Mouse (Mus musculus) monocyte, adult 5-6 weeks (primary cell): ENCODE results near the gene Rassf9. TPM values are rescaled to one million over a fixed set of nuclear protein-coding genes. Genes with fewer than 3 reads are reported as not detected.

Experiments used
- ATAC-seq: fragments of 153-309, 156-312 bp; replicated peaks from 2 replicates; pipeline ENCODE4 v1.8.0; 2017; ENCODE audit warnings: mild to moderate bottlenecking; ENCODE audit not compliant: low TSS enrichment, insufficient number of reproducible peaks, severe bottlenecking, poor library complexity, low FRiP score
- total RNA-seq: library from RNA; stranded (forward); fragments of 200-1000, 200-491, 200-594 nt; gene quantifications from 3 replicates; pipeline ENCODE4 v1.2.3, GENCODE M21; 2017

The Rassf9 gene
- not detected in 3 replicates for total RNA-seq

DNA sequence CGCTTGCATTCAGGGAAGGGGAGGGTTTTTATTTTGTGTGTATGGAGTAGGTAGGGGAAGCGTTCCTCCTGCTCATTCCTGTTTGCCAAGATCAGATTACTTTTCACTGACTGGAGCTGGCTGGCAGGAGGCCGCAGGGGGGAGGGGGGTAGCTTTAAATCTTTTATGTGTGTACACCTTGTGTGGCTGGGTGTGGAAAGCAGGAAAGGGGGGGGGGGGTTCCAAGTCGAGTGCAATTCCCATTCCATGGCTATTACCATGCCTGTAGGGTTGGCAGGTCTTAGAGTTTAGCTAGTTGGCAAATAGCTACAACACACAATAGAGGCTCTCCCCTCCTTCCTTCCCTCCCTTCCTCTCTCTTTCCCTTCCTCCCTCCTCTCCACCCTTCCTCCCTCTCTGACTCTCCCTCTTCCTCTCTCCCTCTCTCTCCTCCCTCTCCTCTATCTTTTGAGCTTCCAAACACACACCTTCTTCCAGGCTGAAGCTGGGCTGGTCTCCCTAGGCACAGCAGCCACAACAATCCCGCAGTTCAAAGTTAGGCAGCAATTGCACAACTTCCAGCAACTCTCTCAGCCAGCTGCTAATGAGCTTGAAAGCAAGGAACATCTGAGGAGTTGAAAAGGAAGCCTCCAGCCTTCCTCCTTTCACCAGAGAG, at the start of gene Rassf9:
Rassf9 (plus strand) TSS at position 416 of the 655 bp plus-strand sequence.
- ATAC-seq, result no peak

DNA sequence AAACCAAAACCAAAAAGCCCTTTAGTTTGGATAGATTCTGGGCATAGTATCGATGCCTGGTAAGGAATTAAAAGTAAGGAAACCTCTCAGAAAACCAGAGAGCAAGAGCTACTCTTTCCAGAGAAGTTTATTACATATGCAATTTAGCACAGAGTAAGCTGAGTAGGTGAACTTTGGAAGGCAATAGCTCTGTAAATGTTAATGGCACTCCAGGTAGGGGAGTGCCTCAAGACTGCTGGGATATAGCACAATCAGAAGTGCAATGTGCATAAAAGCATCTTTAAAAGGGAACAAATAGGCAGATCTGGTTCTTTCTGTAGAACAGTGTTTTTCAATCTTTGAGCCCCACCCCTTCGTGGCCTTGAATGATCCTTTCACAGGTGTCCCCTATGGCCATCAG, 42.6 kb upstream of the Rassf9 start:
- ATAC-seq, result no peak

DNA sequence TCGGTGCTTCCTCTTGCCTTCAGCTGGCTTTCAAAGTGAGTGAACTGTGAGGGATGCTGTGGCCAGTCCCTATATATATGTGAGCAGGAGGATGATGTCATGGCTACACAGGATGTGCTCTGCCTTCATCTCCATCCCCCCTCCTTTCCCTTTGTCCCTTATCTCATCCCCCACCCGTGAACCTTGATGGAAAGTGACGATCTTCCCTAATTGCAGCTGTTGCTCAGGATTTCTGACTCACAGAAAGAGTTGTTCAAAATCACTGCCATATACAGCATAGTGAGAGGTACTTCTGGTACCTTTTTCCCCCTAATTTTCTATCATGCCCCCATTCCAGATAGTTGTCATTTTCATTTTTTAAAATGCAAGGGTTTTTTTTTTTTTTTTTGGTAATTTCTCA, 21.6 kb upstream of the Rassf9 start, which contains the start of gene Nts:
Nts (minus strand) TSS at position 101 of the 400 bp plus-strand sequence.
- ATAC-seq, result peak; percentile 50; the same call in 1 of the 2 replicates

DNA sequence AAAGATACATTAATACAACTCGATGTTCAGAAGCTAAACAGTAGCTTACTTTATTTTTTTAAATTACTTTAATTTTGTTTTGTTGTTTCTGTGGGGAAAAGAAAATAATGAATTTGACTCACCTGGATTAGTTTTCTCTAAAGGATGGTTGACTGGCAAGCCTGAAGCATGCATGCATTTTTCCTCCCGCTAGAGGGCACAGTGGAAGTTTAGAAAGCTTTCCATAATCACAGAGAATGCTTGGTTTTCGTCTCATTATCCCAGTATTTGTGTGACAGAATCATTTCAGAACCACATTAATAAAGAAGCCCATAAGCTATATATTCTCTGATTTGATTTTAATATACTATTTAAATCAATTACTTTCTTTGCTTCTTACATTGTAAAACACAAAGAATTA, 20.2 kb upstream of the Rassf9 start:
- no peak for ATAC-seq

DNA sequence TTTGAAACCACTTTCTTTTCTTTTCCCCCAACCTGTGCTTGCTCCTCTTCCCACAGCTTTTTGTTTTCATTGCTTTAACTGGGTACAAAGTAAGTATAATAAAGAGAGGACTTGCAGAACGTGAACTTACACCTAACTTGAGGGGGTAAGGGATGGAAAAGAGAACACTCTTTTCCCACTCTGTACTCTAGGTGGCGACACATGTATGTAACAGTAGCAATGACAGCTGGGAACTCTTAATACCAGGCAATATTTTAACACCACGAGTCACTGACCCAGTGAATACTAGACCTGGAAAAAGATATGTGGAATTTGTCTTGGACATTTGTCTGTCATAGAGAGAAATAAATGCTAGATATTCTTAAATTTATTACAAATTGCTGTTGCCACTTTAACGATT, 13.3 kb upstream of the Rassf9 start:
- no peak for ATAC-seq

DNA sequence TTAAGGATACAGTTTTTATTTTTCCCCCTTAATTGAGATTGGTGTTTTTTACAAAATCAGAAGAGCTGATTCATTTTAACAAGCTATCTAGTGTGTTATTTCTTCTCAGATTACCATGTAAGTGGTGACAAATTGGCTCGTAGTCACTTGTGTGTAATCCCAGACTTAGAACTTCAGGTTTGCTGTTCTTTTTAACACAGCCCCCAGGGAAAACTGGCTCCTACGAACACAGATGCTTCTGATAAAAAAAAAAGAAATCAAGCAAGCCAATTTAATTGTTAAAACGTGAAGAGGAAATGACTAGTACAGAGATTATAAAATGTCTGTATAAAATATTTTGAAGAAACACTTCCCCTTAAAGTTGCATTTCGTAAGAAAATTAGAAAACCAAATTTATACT, 4.6 kb upstream of the Rassf9 start:
- no peak for ATAC-seq

DNA sequence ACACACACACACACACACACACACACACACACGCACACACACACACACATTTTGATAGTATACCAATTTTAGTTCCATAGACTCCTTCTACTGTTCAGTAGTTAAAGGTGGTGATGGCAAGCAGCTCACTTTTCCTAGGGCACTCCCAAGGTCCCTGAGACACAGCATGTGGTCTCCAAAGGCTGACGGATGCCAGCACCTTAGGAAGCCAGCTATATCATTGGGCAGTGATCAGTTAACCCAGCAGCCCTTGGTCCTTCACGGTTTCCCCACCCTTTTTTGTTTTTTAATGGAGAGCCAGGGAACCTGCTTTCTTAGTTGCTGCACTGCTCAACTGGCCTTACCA, 588 bp upstream of the Rassf9 start:
- ATAC-seq, result no peak

DNA sequence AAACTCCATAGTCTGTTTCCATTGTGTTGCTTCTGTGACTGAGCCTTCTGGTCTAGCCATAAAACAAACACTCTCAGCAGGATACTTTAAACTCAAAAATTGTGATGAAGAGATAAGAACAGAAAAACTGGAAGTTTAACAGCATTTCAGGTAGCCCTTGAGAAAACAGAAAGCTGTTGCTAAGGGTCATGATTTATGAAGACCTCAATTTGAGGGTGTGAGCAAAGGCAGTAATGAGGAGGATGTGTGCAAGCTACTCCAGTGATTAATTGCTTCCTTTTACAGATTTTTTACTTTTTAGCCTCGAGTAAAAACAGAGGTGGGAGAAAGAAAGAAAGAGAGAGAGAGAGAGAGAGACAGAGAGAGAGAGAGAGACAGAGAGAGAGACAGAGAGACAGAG, 2.1 kb downstream of the Rassf9 start:
- ATAC-seq, result no peak

DNA sequence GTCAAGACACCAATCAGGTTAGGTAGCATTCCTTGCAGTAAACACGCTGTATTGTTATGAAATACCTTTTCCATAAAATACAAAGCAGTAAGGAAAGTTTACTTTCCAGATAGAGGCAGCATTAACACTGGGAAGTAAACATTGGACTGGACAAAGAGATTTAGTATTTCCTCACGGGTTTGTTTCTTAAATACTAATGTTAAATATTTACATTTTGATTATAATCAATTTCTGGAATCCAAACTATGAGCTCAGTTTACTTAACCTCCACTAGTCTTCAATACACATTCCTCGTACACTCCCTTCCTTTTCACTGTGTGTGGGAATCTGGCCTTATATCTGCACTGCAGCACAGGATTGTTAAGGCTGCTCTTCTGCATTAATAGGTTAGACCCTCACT, 15.9 kb downstream of the Rassf9 start:
- ATAC-seq, result no peak

DNA sequence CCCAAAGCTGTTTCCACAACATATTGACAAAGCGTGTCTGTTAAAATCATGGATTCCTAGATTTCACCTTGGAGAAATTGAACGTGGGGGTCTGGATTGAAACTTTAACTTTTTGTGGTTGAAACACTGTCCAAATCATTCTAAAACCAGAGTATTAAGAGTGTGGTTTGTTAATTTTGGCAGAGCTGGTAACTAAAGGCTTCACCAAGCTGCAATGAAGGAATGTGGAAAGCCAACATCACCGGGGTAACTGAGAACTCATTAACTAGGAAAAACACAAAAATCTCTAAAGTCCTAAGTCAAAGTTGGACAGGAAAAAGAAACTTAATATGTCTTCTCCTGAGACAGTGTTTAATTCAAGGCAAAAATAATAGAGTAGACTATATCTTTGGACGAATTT, 41.9 kb downstream of the Rassf9 start:
- no peak for ATAC-seq

DNA sequence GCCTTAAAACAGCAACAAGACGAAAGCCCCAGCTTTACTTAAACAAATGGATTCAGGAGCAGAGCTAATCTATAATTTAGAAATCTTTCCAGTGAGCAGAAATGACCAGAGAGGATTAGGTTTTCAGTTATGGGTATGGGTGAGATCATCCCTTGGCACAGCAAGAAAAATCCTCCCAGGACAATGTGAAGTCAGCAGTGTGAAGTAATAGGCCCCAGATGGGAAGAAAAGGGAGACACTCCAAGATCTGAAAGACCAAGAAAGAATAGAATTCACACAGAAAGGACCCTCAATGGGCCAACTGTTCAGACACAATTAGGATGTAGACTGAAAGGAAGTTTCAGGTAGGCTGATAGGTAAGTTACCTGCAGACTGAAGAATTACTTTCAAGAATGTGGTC, 50.5 kb downstream of the Rassf9 start:
- no peak for ATAC-seq

DNA sequence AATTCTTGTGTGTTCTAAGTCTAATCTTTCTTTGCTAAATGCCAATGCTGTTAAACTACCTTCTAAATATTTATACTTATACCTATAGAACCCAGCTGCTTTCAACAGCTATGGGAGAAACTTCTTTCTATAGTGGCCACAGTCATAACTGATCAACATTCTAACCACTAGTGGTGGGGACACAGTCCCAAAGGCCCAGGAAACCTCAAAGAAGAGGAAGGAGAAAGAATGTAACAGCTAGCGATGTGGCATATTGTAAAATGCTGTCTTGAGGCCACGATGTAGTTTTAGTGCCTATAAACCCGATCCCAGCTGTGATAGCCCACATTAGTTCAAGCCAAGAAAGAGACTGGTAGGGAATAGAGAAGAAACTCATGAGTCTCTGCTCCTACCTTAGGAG, 65.9 kb downstream of the Rassf9 start:
- no peak for ATAC-seq

DNA sequence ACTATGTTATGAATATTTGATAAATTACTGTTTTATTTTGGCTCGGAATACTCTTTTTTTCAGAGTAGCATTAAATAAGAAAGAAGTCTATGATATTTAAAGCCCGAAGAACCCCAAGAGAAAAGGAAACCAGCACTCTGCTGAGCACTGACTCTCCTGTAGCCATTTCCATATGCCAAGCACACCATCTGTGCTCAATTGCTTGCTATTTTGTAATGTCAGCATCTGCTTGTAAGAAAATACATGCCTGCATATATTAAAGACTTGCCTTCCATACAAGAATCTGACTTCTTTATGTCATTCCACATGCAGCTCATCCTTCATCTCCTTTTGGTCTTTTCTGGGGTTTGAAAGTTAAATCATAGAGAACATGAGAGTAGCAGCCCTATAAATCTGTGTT, 82.3 kb downstream of the Rassf9 start:
- ATAC-seq, result no peak

Other genes with a start within 250 kb of the Rassf9 start
- gene Nts, start 21.7 kb upstream of the Rassf9 start, total RNA-seq, result not detected in 3 replicates